In the genomic region with DNA sequence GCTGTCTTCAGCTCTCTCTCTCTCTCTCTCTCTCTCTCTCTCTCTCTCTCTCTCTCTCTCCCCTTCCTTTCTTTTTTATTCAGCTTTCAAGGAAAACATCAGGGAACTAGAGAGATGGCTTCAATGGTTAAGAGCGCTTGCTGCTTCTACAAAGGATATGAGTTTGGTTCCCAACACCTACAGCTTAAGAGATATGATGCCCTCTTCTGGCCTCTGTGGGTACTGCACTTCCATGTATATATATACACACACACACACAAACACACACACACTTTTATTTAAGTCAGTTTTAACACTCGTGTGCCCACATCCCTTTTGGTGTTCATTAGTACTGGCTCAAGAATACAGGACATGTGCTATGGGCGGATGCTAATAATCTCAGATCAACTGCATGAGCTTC, we compare ENCODE assay signal across 18 mouse cellular contexts.
DNase-seq lines count a peak whose midpoint lies in the region; ATAC-seq and TF ChIP-seq lines count a peak whose summit lies in the region.
"Had no signal": no experiment of that assay in that cellular context is flagged by ENCODE, and none has a peak within 500 bp of the region (broad histone marks: within the 10 kb centered on the region; RNA-seq: fewer than 3 reads in every experiment).

No protein-coding gene starts in this region.

- DNase-seq in hindbrain, postnatal 0 days (ENCODE audit: low spot score), result no peak
- peak; percentile 26 for DNase-seq in midbrain, postnatal 0 days (ENCODE audit: low spot score)
- DNase-seq in midbrain, embryonic 11.5 days (ENCODE audit: low spot score, missing footprints), result no peak
- DNase-seq in NIH3T3 (ENCODE audit: low read depth), result peak; percentile 30
- DNase-seq in urinary bladder, postnatal 4 days (ENCODE audit: low spot score in 2 of 2), result no peak
- no peak for DNase-seq in frontal cortex, postnatal 36 days (ENCODE audit: low spot score in 2 of 2)
- DNase-seq: adrenal gland, adult 2 months; cerebellum, adult 18-20 months; heart, adult 18-20 months; kidney, adult 9 months; thymus, postnatal 25 days had no signal

- no peaks in the 10 kb centered on the region for H3K4me1 ChIP-seq in hindbrain, postnatal 0 days (ENCODE audit: insufficient read depth, low read length)
- no peaks in the 10 kb centered on the region; the same call in 1 of the 2 replicates for H3K4me1 ChIP-seq in hindbrain, embryonic 16.5 days (ENCODE audit: control insufficient read depth, insufficient read depth, low read depth, low read length)
- H3K4me1 ChIP-seq in midbrain, postnatal 0 days (ENCODE audit: insufficient read depth, low read length), result no peaks in the 10 kb centered on the region
- H3K4me1 ChIP-seq in midbrain, embryonic 11.5 days (ENCODE audit: control insufficient read depth, insufficient read depth, low read length), result no peaks in the 10 kb centered on the region
- H3K4me1 ChIP-seq: lung, embryonic 15.5 days; neural tube, embryonic 12.5 days had no signal

- 98% methylated on average over 3 of the region's 3 CpGs for WGBS in hindbrain, postnatal 0 days
- 95% methylated on average over 3 of the region's 3 CpGs for WGBS in hindbrain, embryonic 16.5 days
- 98% methylated on average over 3 of the region's 3 CpGs for WGBS in midbrain, postnatal 0 days
- WGBS in midbrain, embryonic 11.5 days, result 95% methylated on average over 3 of the region's 3 CpGs

- no peaks in the 10 kb centered on the region for H3K36me3 ChIP-seq in hindbrain, postnatal 0 days (ENCODE audit: insufficient read depth, low read length)
- no peaks in the 10 kb centered on the region for H3K36me3 ChIP-seq in hindbrain, embryonic 16.5 days (ENCODE audit: control insufficient read depth, insufficient read depth, low read length)
- no peaks in the 10 kb centered on the region for H3K36me3 ChIP-seq in midbrain, postnatal 0 days (ENCODE audit: insufficient read depth, low read length)
- H3K36me3 ChIP-seq in midbrain, embryonic 11.5 days (ENCODE audit: control insufficient read depth, insufficient read depth, low read length), result no peaks in the 10 kb centered on the region
- H3K36me3 ChIP-seq: embryonic facial prominence, embryonic 12.5 days; limb, embryonic 13.5 days; lung, embryonic 15.5 days; neural tube, embryonic 12.5 days had no signal

- H3K4me3 ChIP-seq in hindbrain, postnatal 0 days (ENCODE audit: low read length), result no peak overlapping the region
- H3K4me3 ChIP-seq in hindbrain, embryonic 16.5 days (ENCODE audit: low read length), result no peak overlapping the region
- no peak overlapping the region for H3K4me3 ChIP-seq in midbrain, postnatal 0 days (ENCODE audit: low read depth, low read length)
- H3K4me3 ChIP-seq in midbrain, embryonic 11.5 days (ENCODE audit: low read depth, low read length), result no peak overlapping the region
- H3K4me3 ChIP-seq: embryonic facial prominence, embryonic 12.5 days; limb, embryonic 13.5 days; lung, embryonic 15.5 days; megakaryocyte, embryonic 14.5 days; neural tube, embryonic 12.5 days had no signal

- H3K9ac ChIP-seq in hindbrain, postnatal 0 days (replicated peaks; ENCODE audit: low read length), result no peak overlapping the region
- H3K9ac ChIP-seq in hindbrain, embryonic 16.5 days (ENCODE audit: low read depth, low read length), result no peak overlapping the region
- H3K9ac ChIP-seq in midbrain, postnatal 0 days (replicated peaks; ENCODE audit: low read length, poor library complexity, severe bottlenecking), result no peak overlapping the region
- no peak overlapping the region for H3K9ac ChIP-seq in midbrain, embryonic 11.5 days (ENCODE audit: low read length)
- H3K9ac ChIP-seq: embryonic facial prominence, embryonic 12.5 days; hindbrain, embryonic 14.5 days; limb, embryonic 13.5 days; lung, embryonic 15.5 days; neural tube, embryonic 12.5 days had no signal

- ATAC-seq in hindbrain, postnatal 0 days, result no peak
- ATAC-seq in hindbrain, embryonic 16.5 days, result no peak
- ATAC-seq in midbrain, postnatal 0 days (ENCODE audit: low FRiP score), result no peak
- ATAC-seq in midbrain, embryonic 11.5 days (ENCODE audit: low FRiP score), result no peak

- no peaks in the 10 kb centered on the region for H3K27me3 ChIP-seq in hindbrain, postnatal 0 days (ENCODE audit: insufficient read depth, low read length)
- no peaks in the 10 kb centered on the region for H3K27me3 ChIP-seq in hindbrain, embryonic 16.5 days (replicated peaks; ENCODE audit: control insufficient read depth, insufficient read depth, low read length)
- H3K27me3 ChIP-seq in midbrain, postnatal 0 days (ENCODE audit: insufficient read depth, low read length), result no peaks in the 10 kb centered on the region
- H3K27me3 ChIP-seq in midbrain, embryonic 11.5 days (ENCODE audit: control insufficient read depth, insufficient read depth, low read length), result no peaks in the 10 kb centered on the region
- H3K27me3 ChIP-seq: embryonic facial prominence, embryonic 12.5 days; limb, embryonic 13.5 days; lung, embryonic 15.5 days; neural tube, embryonic 12.5 days had no signal

- no peak overlapping the region for H3K27ac ChIP-seq in hindbrain, postnatal 0 days
- no peak overlapping the region for H3K27ac ChIP-seq in hindbrain, embryonic 16.5 days (ENCODE audit: low read depth, low read length)
- H3K27ac ChIP-seq in midbrain, postnatal 0 days (ENCODE audit: low read depth, low read length), result no peak overlapping the region
- H3K27ac ChIP-seq in midbrain, embryonic 11.5 days (ENCODE audit: low read depth, low read length), result no peak overlapping the region
- H3K27ac ChIP-seq: embryonic facial prominence, embryonic 12.5 days; hindbrain, embryonic 14.5 days; limb, embryonic 13.5 days; lung, embryonic 15.5 days; neural tube, embryonic 12.5 days had no signal

- H3K4me2 ChIP-seq in hindbrain, postnatal 0 days (ENCODE audit: low read depth, low read length), result no peak overlapping the region
- H3K4me2 ChIP-seq in hindbrain, embryonic 16.5 days (ENCODE audit: low read length), result no peak overlapping the region
- no peak overlapping the region for H3K4me2 ChIP-seq in midbrain, postnatal 0 days (ENCODE audit: low read depth, low read length, poor library complexity, severe bottlenecking)
- H3K4me2 ChIP-seq in midbrain, embryonic 11.5 days, result no peak overlapping the region
- H3K4me2 ChIP-seq: embryonic facial prominence, embryonic 12.5 days; hindbrain, embryonic 14.5 days; limb, embryonic 13.5 days; lung, embryonic 15.5 days; neural tube, embryonic 12.5 days had no signal

- peak; percentile 53 for TF ChIP-seq CTCF in hindbrain, postnatal 0 days (IDR thresholded peaks at IDR 0.05; ENCODE audit: low read depth)
- TF ChIP-seq CTCF in midbrain, postnatal 0 days (IDR thresholded peaks at IDR 0.05), result peak; percentile 57

- no peaks in the 10 kb centered on the region for H3K9me3 ChIP-seq in hindbrain, postnatal 0 days (ENCODE audit: low read length)
- no peaks in the 10 kb centered on the region; the same call in 1 of the 2 replicates for H3K9me3 ChIP-seq in hindbrain, embryonic 16.5 days (ENCODE audit: control insufficient read depth, low read length)
- no peaks in the 10 kb centered on the region for H3K9me3 ChIP-seq in midbrain, postnatal 0 days (ENCODE audit: low read length)
- no peaks in the 10 kb centered on the region for H3K9me3 ChIP-seq in midbrain, embryonic 11.5 days (ENCODE audit: control insufficient read depth, low read length)
- H3K9me3 ChIP-seq: embryonic facial prominence, embryonic 12.5 days; limb, embryonic 13.5 days; lung, embryonic 15.5 days; neural tube, embryonic 12.5 days had no signal

Comparison
In these comparisons a context has a peak if more than half of its experiments do, and no peak if none do; other contexts are left out.
1. DNase-seq: peak in midbrain, postnatal 0 days (single experiment) and NIH3T3 (single experiment); none in hindbrain, postnatal 0 days (single experiment), midbrain, embryonic 11.5 days (single experiment), urinary bladder, postnatal 4 days (0 of 2) and frontal cortex, postnatal 36 days (0 of 2).